Mouse (Mus musculus): Measurements from ENCODE around the gene Jag1. TPM values are rescaled to one million over a fixed set of nuclear protein-coding genes. Genes with fewer than 3 reads are reported as not detected.

Jag1 gene
- 0.57 and 0.94 TPM in 2 replicates for total RNA-seq (2015)
- total RNA-seq (2017), result 0.61 and 0.81 TPM in 2 replicates

DNA sequence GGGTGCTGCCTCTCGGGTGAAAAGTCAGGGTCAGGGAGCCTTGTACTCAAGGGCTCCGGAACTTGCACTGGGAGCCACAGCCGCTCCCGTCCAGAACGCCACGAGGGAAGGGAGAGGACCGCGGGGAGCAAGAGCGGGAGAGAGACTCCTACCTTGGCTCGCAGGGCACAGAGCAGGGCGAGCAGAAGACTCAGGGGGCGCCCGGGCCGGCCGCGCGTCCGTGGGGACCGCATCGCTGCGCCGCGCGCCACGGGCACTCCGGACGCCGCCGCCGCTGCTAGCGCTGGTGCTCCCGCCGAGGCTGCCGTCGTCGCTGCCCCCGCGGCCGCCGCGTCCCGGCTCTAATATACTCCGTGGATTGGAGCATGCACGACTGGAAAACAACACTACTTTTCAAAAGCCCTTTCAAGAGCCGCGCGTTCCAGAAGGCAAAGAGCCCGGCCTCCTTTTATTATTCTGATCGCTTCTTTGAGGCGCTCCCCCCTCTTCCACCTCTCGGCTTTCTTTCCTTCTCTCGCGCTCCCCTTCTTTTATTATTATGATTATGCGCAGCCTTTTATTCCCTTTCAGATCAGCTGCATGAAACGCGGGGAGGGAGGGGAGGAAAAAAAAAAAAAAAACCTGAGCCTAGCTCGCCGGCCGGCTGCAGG, at the start of gene Jag1:
Gene Jag1, minus strand, starts transcription at position 620 of the 650 bp plus-strand sequence.
- no peak for ATAC-seq (ENCODE audit: poor library complexity, severe bottlenecking)

DNA sequence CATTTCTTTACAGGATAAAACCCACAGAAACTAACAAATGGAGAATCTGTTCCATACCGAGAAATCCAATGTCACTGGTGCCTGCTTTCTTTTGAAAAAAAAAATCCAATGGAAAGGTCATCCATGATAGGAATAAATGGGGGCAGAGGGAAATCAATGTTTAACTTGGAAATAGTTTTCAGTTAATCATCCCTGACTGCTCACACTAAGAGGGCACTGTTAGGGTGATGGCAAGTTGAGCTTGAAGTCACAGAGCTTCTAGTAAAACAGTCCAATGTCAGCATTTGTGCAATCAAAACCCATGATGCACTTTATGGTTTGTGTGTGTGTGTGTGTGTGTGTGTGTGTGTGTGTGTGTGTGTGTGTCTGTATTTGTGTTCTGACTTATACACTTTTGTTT, 39.6 kb upstream of the Jag1 start:
- ATAC-seq (ENCODE audit: poor library complexity, severe bottlenecking), result no peak

- no peak for ATAC-seq (ENCODE audit: poor library complexity, severe bottlenecking)
These were observed 37.4 kb upstream of the Jag1 start for GRCm38 (mm10) chr2:137153825-137154224.

GRCm38 (mm10) chr2:137153172-137153667, 36.8 kb upstream of the Jag1 start:
- no peak for ATAC-seq (ENCODE audit: poor library complexity, severe bottlenecking)

DNA sequence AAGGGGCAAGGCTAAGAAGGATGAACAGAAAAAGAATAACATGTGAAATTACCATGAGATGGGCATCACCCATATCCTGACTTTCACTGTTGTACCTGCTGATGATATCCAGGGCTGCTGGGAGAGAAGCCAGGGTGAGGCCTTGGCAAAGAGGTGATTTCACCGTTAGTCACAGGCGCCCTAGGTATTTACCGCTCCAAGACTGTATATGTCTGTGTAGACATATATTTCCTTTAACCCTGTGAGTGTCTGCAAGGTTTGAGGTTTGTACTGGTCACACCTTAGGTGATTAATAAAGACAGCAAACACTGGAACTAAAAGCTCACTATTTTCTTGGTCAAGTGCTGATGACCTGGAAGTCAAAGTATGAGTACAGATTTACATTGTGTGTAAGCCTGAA, 34.5 kb upstream of the Jag1 start:
- no peak for ATAC-seq (ENCODE audit: poor library complexity, severe bottlenecking)

DNA sequence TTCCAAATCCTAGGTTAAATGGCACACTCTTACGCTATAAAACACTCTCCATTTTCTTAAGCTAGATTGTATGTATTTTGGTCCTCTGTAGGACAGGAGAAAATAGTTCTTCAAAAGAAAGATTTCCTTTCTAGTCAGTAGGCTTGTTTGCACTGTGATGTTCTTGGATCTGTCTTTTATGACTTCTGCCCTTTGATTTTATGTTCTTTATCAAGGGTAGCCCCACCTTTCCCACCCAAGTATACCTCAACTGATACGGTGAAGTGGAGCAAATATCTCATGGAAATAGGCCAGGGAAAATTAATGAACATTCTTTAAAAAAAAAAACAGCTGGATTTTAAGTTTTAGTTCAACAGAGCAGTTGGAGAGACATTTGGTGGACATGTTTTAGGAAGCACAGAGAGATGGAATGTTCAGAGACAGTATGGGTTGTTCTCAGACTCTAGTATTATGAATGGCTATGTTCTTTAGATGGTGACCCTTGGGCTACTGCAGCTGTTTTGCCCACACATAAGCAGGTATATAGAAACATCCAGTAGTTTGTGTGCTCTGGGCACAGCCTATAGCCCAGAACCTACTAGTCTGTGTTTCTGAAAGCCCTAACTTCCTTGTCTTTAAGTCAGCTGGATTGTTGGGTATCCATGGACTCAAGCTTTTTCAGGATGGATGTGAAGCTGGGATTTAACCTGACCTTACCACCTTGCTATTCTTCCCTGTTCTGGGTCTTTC, 30.7 kb upstream of the Jag1 start:
- ATAC-seq (ENCODE audit: poor library complexity, severe bottlenecking), result no peak

GRCm38 (mm10) chr2:137138063-137138462, 21.6 kb upstream of the Jag1 start:
- ATAC-seq (ENCODE audit: poor library complexity, severe bottlenecking), result no peak

DNA sequence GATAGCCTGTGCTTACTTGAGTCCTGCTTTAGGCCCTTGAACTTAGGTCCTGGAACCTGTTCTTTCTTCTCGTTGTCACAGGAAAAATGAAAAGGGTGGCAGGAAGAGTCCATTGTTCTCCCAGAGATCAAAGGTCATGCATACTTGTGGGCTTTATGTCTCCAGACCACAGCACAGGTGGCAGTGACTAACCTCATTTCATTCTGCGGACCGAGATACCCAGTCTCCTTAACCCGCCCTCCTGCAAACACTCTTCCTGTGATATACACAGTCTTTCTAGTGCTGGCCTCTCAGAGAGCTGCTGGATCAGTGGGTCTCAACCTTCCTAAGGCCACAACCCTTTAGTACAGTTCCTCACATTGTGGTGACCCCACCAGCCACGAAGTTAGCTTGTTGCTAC, 17.6 kb upstream of the Jag1 start:
- no peak for ATAC-seq (ENCODE audit: poor library complexity, severe bottlenecking)

DNA sequence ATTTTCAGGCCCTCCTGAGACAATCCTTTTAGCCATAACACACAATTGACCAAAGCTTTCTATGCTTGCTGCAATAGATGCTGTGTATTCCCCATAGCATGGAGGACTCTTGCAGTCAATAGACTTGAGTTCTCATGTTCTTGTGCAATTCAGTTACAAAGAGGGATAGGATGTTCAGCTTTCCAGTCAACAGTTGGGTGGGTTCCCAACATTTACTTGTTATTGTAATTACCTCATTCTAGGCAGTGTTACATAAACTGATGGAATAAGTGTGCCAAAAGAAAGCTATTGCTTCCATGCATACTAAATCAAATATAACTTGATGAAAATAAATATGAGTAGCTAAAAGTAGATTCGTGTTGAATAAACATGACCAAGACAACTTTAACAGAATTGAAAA, 8.4 kb upstream of the Jag1 start:
- ATAC-seq (ENCODE audit: poor library complexity, severe bottlenecking), result no peak

DNA sequence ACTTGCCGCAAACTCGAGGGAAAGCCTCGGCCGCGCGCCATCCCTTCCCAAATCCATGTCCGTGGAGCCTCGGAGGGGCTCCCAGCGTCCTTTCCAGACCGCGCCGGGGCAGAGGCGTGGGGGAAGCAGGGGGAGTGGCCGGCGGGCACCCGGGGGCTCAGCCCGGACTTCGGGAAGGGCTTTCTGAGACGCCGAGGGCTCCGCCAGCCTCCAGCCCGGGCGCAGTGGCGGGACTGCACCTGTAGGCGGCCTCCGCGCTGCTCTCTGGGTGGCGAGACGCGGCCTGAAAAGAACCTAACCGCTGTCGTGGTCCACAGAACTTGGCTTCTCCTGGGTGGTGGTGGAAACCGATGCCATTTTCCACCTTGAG, 862 bp upstream of the Jag1 start:
- ATAC-seq (ENCODE audit: poor library complexity, severe bottlenecking), result peak; percentile 51

GRCm38 (mm10) chr2:137116675-137117320, 354 bp upstream of the Jag1 start:
- ATAC-seq (ENCODE audit: poor library complexity, severe bottlenecking), result peak; percentile 57

DNA sequence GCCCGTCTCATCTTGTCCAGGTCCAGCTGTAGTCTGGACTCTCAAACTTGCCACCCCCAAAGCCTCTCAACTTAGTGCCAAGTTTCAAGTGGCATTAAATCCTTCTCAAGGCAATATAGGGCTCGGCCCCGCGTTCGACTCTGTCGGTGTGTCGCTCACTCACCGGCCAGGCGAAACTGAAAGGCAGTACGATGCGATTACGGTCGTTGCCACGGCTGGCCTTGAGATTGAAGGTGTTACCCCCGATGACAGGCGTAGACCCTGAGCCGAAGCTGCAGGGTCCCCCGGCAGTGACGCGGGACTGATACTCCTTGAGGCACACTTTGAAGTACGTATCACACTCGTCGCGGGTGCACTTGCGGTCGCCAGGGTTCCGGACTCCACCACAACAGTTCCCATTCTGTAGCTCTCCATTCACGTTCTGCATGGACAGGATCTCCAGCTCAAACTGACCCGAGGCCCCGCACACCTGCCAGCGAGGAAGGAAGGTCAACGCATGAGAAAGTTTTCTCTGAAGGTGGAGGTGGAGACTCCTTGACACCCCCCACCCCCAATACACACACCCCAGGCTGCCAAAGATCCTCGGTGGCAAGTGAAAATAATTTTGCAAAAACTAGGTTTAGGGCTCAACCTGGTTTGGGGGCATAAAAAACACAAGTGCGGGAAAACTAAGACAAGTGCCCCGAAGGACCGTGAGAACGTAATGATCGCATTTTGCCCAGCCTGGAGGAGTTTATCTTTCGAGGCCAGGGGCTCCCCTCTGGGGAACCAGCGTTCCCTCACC, 1.0 kb downstream of the Jag1 start:
- peak; percentile 8; the same call in 1 of the 2 replicates for ATAC-seq (ENCODE audit: poor library complexity, severe bottlenecking)

GRCm38 (mm10) chr2:137114248-137115096, 2.0 kb downstream of the Jag1 start:
- peak; percentile 57 for ATAC-seq (ENCODE audit: poor library complexity, severe bottlenecking)

- ATAC-seq (ENCODE audit: poor library complexity, severe bottlenecking), result no peak
These were observed 3.0 kb downstream of the Jag1 start for GRCm38 (mm10) chr2:137113288-137114061.

GRCm38 (mm10) chr2:137110214-137110898, 6.1 kb downstream of the Jag1 start:
- ATAC-seq (ENCODE audit: poor library complexity, severe bottlenecking), result no peak

- no peak for ATAC-seq (ENCODE audit: poor library complexity, severe bottlenecking)
These were observed 6.9 kb downstream of the Jag1 start for GRCm38 (mm10) chr2:137109321-137110213.

- ATAC-seq (ENCODE audit: poor library complexity, severe bottlenecking), result no peak
These were observed 8.5 kb downstream of the Jag1 start for GRCm38 (mm10) chr2:137107946-137108345.

- ATAC-seq (ENCODE audit: poor library complexity, severe bottlenecking), result no peak
These were observed 9.2 kb downstream of the Jag1 start for GRCm38 (mm10) chr2:137107203-137107602.
